Mouse (Mus musculus) liver, postnatal 0 days (tissue): ENCODE measurements around the gene Dnlz.

Experiments
- CTCF ChIP-seq: sonication (generic); IDR thresholded peaks from 2 replicates; pipeline ENCODE4 v1.5.1; 2016; ENCODE audit warnings: antibody characterized with exemption, low read depth
- EP300 ChIP-seq: IDR thresholded peaks from 2 replicates; pipeline ENCODE4 v1.6.1; 2016; ENCODE audit warnings: antibody characterized with exemption, low read depth, mild to moderate bottlenecking

DNA sequence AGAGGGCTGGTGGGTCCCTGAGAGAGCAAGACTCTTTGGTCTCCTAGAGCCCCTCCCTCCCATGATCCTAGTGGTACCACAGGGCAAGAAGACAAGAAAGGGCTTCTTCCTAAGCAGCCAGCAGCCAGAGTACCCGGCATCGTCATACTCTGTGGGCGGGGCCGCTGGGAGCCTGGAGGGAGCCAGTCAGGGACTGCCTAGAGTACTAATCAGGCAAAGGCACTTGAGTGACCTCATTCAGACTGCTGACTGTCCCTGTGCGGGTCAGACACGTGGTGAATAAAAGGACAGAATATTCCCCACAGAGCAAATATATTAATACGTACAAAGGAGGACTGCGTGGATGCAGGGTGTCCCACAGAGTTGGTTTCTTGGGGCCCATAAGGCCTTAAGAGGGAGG is 22.5 kb downstream of the Dnlz start:
- TF ChIP-seq CTCF, result no peak
- TF ChIP-seq EP300, result no peak
